Mouse (Mus musculus): ENCODE measurements around the gene Setd1b. TPM values are rescaled to one million over a fixed set of nuclear protein-coding genes. Genes with fewer than 3 reads are reported as not detected.

Setd1b gene
- total and polyA plus RNA-seq, 3 experiments: 3.0 to 23.5 TPM; not detected in 1

DNA sequence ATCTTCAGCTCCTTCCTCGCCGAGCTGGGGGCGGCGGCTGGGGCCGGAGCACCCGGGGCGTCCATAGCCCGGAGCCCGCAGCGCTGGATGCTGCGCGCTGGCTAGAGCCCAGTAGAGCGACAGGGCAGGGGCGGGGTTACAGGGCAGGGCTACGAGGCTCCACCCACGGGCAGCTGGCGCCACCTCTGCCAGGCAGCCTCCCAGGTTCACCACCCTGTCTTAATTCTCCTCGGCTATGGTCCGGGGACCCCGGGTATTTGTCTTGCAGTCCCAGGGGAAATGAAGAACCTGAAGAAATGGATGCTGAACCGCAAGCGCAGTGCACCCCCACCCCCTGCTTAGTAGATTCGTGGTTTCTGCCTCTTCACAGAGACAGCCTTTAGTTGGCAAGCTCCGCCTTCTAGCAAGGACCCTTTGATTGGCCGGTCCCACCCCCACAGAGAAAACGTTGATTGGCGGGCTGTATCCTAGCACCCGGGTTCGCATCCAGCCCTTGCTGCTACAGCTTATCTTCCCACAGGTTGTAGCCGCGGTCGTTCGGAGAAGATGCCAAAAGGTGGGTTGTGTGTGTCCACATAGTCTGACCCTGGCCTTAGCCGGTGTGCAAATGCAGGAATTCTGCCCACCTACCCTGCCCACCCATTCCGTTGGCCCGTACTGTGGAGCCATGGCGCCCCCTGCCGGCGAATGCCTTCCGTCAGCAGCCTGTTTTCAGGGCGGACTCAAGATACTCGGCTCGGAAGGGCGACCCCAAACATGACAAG, 9.5 kb upstream of the Setd1b start, which contains the start of gene Rhof (continued):
- TF ChIP-seq MYB (IDR thresholded peaks at IDR 0.05; ENCODE audit: low read depth, low read length) (no peak), RAD21 (IDR thresholded peaks at IDR 0.05; ENCODE audit: low read depth, low read length) (peak; percentile 54)

DNA sequence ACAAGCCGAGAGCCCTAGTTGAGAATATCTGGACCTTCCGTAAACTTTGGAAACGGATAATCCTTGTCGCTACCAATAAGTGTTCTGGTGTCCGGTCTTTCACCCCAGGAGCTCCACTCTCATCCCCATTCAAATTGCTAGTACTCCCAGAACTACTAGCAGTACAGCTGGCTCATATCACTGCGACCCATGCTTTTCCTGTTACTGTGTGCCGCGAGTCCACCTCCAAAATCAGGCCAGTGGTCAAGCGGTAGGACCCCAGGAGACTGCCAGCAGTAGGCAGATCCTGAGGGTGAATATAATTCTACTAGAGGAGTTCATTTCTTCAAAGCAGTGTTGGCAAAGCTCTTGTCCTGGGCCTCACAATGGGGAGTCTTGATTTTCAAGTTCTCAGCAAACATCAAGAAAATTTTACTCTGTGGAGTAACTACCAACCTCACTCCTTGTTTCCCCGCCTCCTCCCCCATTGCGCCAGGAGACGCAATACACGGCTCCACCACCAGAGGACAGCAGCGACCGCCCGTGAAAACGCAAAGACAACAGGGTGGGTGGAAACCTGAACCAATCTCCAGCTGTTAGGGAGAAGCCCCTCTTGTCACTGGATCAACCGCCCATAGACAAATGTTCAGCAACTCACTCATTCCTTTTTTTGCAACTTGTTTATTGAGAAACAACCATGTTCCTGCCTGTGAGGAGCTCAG, 8.8 kb upstream of the Setd1b start:
- no peak overlapping the region; a peak in 1 of 4 replicates for H3K4me3 ChIP-seq (ENCODE audit: control insufficient read depth in 1 of 2, insufficient read depth in 1 of 2, low read depth in 2 of 2, low read length in 2 of 2)
- peak; percentile 86 for DNase-seq (ENCODE audit: low read depth, low spot score)
- H3K27ac ChIP-seq (ENCODE audit: control insufficient read depth, low read depth, low read length): peak overlapping the region; percentile 13; the same call in 1 of the 2 replicates
- H3K27me3 ChIP-seq (ENCODE audit: control insufficient read depth in 1 of 2, insufficient read depth in 2 of 2, low read length in 2 of 2): no peaks in the 10 kb centered on the region
- H3K4me1 ChIP-seq (ENCODE audit: control insufficient read depth in 1 of 2, insufficient read depth in 2 of 2, low read length in 2 of 2): peaks cover 4 to 52% of the 10 kb centered on the region in 2 experiments
- H3K36me3 ChIP-seq (ENCODE audit: control insufficient read depth in 1 of 2, insufficient read depth in 2 of 2, low read length in 2 of 2): peaks cover 0 to 38% of the 10 kb centered on the region in 2 experiments; a peak in 2 of 4 replicates
- H3K79me2 ChIP-seq (ENCODE audit: control insufficient read depth, insufficient read depth, low read length, poor library complexity): peaks cover 16% of the 10 kb centered on the region
- no peak overlapping the region for H3K9ac ChIP-seq (ENCODE audit: control insufficient read depth, low read depth, low read length, poor library complexity, severe bottlenecking)
- no peaks in the 10 kb centered on the region for H3K9me3 ChIP-seq (replicated peaks; ENCODE audit: insufficient read depth, low read length)
- TF ChIP-seq USF2 (IDR thresholded peaks at IDR 0.05; ENCODE audit: borderline replicate concordance in 1 of 2, insufficient read depth in 1 of 2, low read depth in 1 of 2, low read length in 2 of 2): no peak
- peak; percentile 96 to 98 (median 97) for TF ChIP-seq CTCF (IDR thresholded peaks at IDR 0.05 in 2 of 3, conservative IDR thresholded peaks at IDR 0.05 in 1 of 3; ENCODE audit: control insufficient read depth in 1 of 3, insufficient read depth in 1 of 3, low read depth in 2 of 3, low read length in 3 of 3, poor library complexity in 1 of 3, severe bottlenecking in 1 of 3)
- no peak for TF ChIP-seq TAL1 (IDR thresholded peaks at IDR 0.05; ENCODE audit: low read length)
- peak; percentile 40; the same call in 1 of the 2 replicates for TF ChIP-seq ETS1 (IDR thresholded peaks at IDR 0.05; ENCODE audit: low read depth, low read length)
- TF ChIP-seq MYB (IDR thresholded peaks at IDR 0.05; ENCODE audit: low read depth, low read length): no peak
- 0 out of 2 replicates have a peak, but pooled peaks have one; percentile 1 for TF ChIP-seq GABPA (IDR thresholded peaks at IDR 0.05; ENCODE audit: low read depth, low read length)
- TF ChIP-seq HCFC1 (IDR thresholded peaks at IDR 0.05; ENCODE audit: low read depth, low read length): no peak
- TF ChIP-seq NRF1 (IDR thresholded peaks at IDR 0.05; ENCODE audit: insufficient read depth, low read depth, low read length, poor library complexity, severe bottlenecking): no peak
- TF ChIP-seq ZC3H11A (IDR thresholded peaks at IDR 0.05; ENCODE audit: low read depth, low read length): peak; percentile 89
- TF ChIP-seq ZKSCAN1 (IDR thresholded peaks at IDR 0.05; ENCODE audit: low read depth, low read length): no peak
- TF ChIP-seq NELFE (IDR thresholded peaks at IDR 0.05; ENCODE audit: low read depth, low read length): no peak; the same call in 1 of the 2 replicates
- peak; percentile 27; the same call in 1 of the 2 replicates for TF ChIP-seq ZNF384 (IDR thresholded peaks at IDR 0.05; ENCODE audit: low read depth, low read length)
- TF ChIP-seq RCOR1 (IDR thresholded peaks at IDR 0.05; ENCODE audit: low read depth, low read length): no peak
- TF ChIP-seq MAZ (IDR thresholded peaks at IDR 0.05; ENCODE audit: low read depth, low read length): peak; percentile 13
- TF ChIP-seq JUND (IDR thresholded peaks at IDR 0.05; ENCODE audit: low read depth, low read length): no peak
- no peak for TF ChIP-seq POLR2AphosphoS2 (IDR thresholded peaks at IDR 0.05; ENCODE audit: low read length)
- TF ChIP-seq ZMIZ1 (IDR thresholded peaks at IDR 0.05; ENCODE audit: low read depth, low read length): no peak; the same call in 1 of the 2 replicates
- TF ChIP-seq KAT2A (conservative IDR thresholded peaks at IDR 0.05; ENCODE audit: low read depth, low read length): no peak
- no peak for TF ChIP-seq MAFK (IDR thresholded peaks at IDR 0.05; ENCODE audit: borderline replicate concordance, low read depth, low read length)
- TF ChIP-seq E2F4 (IDR thresholded peaks at IDR 0.05; ENCODE audit: borderline replicate concordance, low read depth, low read length): no peak
- TF ChIP-seq MXI1 (IDR thresholded peaks at IDR 0.05; ENCODE audit: low read depth, low read length): peak; percentile 60
- no peak for TF ChIP-seq MAX (IDR thresholded peaks at IDR 0.05; ENCODE audit: low read length)
- TF ChIP-seq CHD1 (IDR thresholded peaks at IDR 0.05; ENCODE audit: low read depth, low read length): no peak
- peak; percentile 37; the same call in 1 of the 2 replicates for TF ChIP-seq TCF12 (IDR thresholded peaks at IDR 0.05; ENCODE audit: low read depth, low read length)
- TF ChIP-seq POLR2A (IDR thresholded peaks at IDR 0.05; ENCODE audit: control insufficient read depth in 1 of 2, insufficient read depth in 1 of 2, low read depth in 1 of 2, low read length in 2 of 2, poor library complexity in 1 of 2): no peak
- TF ChIP-seq POLR2AphosphoS5 (IDR thresholded peaks at IDR 0.05; ENCODE audit: borderline replicate concordance, low read depth, low read length): no peak
- TF ChIP-seq EP300 (IDR thresholded peaks at IDR 0.05; ENCODE audit: low read depth in 1 of 2, low read length in 2 of 2): peak in 1 of 2 experiments; percentile 10; a peak in 1 of 4 replicates
- TF ChIP-seq BHLHE40 (IDR thresholded peaks at IDR 0.05; ENCODE audit: borderline replicate concordance, low read depth, low read length): 0 out of 2 replicates have a peak, but pooled peaks have one; percentile 44
- peak; percentile 67 for TF ChIP-seq SIN3A (IDR thresholded peaks at IDR 0.05; ENCODE audit: low read length)
- TF ChIP-seq UBTF (IDR thresholded peaks at IDR 0.05; ENCODE audit: borderline replicate concordance, insufficient read depth, low read depth, low read length): no peak

Data from MEL (cell line).